Mouse (Mus musculus): ENCODE measurements around the gene Cdk18. TPM values are rescaled to one million over a fixed set of nuclear protein-coding genes. Genes with fewer than 3 reads are reported as not detected.
"Not testable (repeated sequence)": the region's sequence is repeated elsewhere in the genome, so short reads cannot be mapped to it uniquely, and the experiment has no call there.

Gene Cdk18
- total RNA-seq (2014; fragmentation: Nextera tagmentation) = 0.42 TPM in 1 of 2 replicates, not detected in the other
- 0.46 TPM in 1 of 2 replicates, not detected in the other for total RNA-seq (2017)

DNA sequence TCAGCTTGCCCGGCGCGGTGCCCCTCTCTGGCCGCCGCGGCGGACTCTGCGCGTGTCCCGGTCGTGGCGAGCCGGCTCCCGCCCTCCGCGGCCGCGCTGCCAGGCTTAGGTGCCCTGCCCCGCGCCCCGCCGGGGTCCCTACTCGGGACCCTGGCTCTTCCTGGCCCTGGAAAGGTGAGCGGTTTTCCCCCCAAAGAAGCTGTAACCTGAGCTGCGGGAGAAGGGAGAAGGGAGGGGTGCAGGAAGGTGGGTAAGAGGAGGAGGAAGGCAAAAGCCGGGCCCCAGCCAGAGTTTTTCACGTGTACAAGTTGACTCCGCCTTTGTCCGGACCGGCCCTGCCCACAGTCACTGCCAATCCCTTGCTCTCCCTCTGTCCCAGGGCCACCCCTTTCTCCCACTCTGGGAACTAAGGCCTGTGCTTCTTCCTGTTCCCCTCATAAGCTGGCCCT lies at the start of gene Cdk18:
Gene Cdk18, minus strand, starts transcription at position 269 of the 449 bp plus-strand sequence.
- ATAC-seq (replicated peaks; ENCODE audit: low FRiP score, low TSS enrichment, poor library complexity, severe bottlenecking) = 0 out of 2 replicates have a peak, but pooled peaks have one; percentile 40

DNA sequence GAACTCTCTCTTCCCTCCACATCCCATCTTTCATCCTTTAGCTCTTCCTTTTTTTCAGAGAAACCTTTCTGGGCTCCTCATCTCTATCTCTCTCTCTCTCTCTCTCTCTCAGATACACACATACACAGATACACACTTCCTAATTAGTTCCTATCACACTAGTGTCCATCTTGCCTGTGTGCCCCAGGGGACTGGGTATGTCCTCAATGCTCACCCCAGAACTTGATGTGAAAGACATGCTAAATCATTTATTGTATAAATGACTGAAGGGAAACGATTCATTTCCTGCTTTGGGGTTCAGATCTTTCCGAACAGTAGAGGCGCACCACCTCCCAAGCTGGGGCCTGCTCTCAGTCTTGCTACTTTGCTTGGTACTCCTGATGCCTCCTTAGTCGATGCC lies 49.7 kb upstream of the Cdk18 start:
- ATAC-seq (replicated peaks; ENCODE audit: low FRiP score, low TSS enrichment, poor library complexity, severe bottlenecking) = no peak

GRCm38 (mm10) chr1:132188442-132189066 lies 49.1 kb upstream of the Cdk18 start:
- ATAC-seq (replicated peaks; ENCODE audit: low FRiP score, low TSS enrichment, poor library complexity, severe bottlenecking) = no peak

GRCm38 (mm10) chr1:132186303-132186702 lies 46.8 kb upstream of the Cdk18 start:
- ATAC-seq (replicated peaks; ENCODE audit: low FRiP score, low TSS enrichment, poor library complexity, severe bottlenecking) = 0 out of 2 replicates have a peak, but pooled peaks have one; percentile 47

DNA sequence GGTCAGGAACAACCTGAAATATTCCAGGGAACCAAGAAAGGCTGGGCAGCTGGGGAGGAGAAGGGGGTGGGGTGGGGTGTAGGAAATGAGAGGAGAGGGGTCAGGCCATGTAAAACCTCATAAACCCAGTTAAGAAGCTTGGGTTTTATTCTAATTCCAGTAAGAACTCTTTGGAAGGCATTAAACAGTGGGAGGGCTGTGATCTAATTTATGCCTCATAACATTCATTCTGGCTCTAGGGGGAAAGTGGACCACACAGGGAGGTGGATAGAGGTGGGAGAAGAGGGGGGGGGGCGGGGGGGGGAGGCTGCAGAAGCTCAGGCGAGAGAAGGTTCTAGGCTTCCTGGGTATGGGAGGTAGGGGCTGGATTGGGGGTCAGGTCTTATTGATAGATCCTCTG lies 32.1 kb upstream of the Cdk18 start:
- no peak for ATAC-seq (replicated peaks; ENCODE audit: low FRiP score, low TSS enrichment, poor library complexity, severe bottlenecking)

DNA sequence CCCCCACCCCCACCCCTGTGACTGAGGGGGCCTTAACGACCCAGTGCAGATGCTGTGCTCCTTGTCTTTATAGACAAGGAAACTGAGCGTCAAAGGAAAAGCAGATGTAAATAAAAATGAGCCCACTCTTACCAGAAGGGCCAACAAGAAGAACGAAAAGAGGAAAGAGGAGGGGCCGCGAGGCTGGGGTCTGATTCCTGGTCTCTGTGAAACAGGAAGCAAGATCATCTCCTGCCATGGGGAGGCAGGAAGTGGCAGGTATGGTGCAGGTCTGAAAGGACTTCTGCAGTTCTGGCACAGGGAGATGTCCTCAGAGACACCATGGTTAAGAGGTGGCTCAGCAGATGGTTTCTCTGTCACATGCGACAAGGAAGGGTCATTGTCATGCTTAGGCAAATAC lies 31.2 kb upstream of the Cdk18 start:
- ATAC-seq (replicated peaks; ENCODE audit: low FRiP score, low TSS enrichment, poor library complexity, severe bottlenecking) = no peak

- peak; percentile 66 for ATAC-seq (replicated peaks; ENCODE audit: low FRiP score, low TSS enrichment, poor library complexity, severe bottlenecking)
Measured at GRCm38 (mm10) chr1:132168115-132168767, 28.8 kb upstream of the Cdk18 start.

- ATAC-seq (replicated peaks; ENCODE audit: low FRiP score, low TSS enrichment, poor library complexity, severe bottlenecking) = peak; percentile 54; the same call in 1 of the 2 replicates
Measured at GRCm38 (mm10) chr1:132165859-132166258, 26.4 kb upstream of the Cdk18 start.

DNA sequence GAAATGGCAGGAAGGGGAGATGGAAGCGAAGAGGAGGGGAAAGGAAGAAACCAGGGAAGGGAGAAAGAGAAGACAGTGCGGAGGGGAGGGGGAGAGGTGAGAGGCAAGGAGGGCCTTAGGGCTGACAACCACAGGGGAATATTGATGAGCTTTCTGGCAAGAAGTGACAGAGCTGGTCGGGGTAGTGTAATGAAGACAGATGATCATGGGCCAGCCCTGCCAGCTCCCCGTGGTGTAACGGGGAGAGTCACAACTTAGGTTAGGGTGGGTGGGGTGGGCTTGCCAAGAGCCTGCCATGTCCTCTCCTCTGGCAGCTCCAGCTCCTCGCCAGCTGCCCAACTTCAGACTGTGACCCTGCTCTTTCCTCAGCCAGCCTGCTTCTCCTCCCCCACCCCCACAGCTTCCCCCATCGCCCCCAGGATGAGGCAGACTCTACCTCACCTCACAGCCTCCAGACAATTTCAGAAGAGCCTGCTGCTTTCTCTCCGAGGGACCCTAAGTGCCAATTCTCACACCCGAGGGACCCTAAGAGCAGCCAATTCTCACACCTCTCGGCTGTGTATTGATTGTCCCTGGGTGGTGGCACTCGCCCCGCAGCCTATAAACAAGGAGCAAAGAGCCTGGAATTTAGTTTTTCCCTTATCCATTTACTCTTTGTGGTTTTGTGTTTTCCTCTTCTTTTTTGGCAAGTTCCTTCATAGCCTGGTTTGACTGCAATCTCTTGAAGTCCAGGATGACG lies 25.5 kb upstream of the Cdk18 start:
- ATAC-seq (replicated peaks; ENCODE audit: low FRiP score, low TSS enrichment, poor library complexity, severe bottlenecking) = no peak

DNA sequence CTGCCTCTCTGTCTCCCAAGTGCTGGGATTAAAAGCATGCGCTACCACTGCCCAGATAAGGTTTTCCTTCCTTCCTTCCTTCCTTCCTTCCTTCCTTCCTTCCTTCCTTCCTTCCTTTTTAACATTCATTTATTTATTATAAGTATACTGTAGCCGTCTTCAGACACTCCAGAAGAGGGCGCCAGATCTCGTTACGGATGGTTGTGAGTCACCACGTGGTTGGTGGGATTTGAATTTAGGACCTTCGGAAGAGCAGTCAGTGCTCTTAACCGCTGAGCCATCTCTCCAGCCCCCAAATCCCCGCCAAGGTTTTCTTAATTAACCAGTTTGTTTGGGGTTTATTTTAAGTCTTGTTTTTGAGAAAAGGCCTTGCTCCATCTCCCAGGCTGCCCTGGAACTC lies 23.1 kb upstream of the Cdk18 start:
- not testable (repeated sequence) for ATAC-seq (replicated peaks; ENCODE audit: low FRiP score, low TSS enrichment, poor library complexity, severe bottlenecking)

- ATAC-seq (replicated peaks; ENCODE audit: low FRiP score, low TSS enrichment, poor library complexity, severe bottlenecking) = no peak
Measured at GRCm38 (mm10) chr1:132161211-132161880, 21.9 kb upstream of the Cdk18 start.

DNA sequence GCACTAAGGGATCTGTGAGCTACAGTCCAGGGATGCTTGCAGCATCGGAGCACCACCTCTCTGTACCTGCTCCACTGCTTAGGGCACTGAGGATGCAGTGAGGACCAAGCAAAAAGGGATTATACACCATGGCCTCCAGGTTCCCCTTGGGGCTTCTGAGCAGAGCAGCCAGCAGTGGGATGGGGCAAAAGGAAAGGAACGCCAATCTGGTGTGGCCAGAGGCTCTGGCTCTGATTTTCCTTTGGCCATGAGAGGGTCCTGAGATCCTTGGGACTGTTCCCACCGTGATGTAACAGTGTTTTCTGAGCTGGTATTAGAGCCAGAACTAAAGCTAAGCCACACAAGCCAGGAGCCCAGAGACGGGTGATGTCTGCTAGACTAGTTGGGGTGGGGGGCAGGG lies 20.2 kb upstream of the Cdk18 start:
- no peak for ATAC-seq (replicated peaks; ENCODE audit: low FRiP score, low TSS enrichment, poor library complexity, severe bottlenecking)

GRCm38 (mm10) chr1:132158741-132159140 lies 19.3 kb upstream of the Cdk18 start:
- no peak for ATAC-seq (replicated peaks; ENCODE audit: low FRiP score, low TSS enrichment, poor library complexity, severe bottlenecking)

GRCm38 (mm10) chr1:132157808-132158207 lies 18.3 kb upstream of the Cdk18 start:
- no peak for ATAC-seq (replicated peaks; ENCODE audit: low FRiP score, low TSS enrichment, poor library complexity, severe bottlenecking)

DNA sequence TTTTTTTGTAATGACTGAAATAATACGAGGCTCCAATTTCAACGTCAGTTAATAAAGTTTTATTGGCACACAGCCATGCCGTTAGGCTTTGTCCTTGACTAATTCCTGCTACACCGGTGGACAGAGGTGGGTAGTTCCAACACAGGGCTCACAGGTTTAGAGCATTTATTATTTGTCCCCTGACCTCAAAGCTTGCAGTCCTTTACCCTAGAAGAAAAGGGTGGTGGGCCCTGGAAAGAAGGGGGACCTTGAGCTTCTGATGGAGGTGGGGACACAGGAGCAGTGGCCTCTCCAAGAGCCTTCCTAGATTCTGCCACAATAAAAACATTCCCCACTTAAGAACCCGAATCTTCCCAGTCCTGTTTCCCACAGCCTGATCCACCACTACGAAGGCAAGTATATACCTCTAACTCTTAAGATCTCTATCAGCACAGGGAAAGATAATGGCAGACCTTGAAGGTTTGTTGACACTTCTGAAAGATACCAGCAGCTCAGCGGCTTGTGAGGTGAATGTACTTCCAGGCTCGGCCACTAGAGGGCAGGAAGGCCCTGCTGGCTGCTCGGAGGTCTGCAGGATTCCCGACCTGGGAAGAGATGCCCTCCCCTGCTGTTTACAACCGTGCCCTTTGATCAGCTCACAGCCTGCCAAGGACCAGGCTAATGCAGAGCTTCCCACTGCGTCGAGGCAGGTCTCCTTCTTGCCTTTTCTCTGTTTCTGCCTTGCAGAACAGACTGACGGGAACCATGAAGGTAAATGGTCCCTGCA lies 17.7 kb upstream of the Cdk18 start:
- ATAC-seq (replicated peaks; ENCODE audit: low FRiP score, low TSS enrichment, poor library complexity, severe bottlenecking) = peak; percentile 80

GRCm38 (mm10) chr1:132155737-132156136 lies 16.3 kb upstream of the Cdk18 start:
- ATAC-seq (replicated peaks; ENCODE audit: low FRiP score, low TSS enrichment, poor library complexity, severe bottlenecking) = peak; percentile 79

DNA sequence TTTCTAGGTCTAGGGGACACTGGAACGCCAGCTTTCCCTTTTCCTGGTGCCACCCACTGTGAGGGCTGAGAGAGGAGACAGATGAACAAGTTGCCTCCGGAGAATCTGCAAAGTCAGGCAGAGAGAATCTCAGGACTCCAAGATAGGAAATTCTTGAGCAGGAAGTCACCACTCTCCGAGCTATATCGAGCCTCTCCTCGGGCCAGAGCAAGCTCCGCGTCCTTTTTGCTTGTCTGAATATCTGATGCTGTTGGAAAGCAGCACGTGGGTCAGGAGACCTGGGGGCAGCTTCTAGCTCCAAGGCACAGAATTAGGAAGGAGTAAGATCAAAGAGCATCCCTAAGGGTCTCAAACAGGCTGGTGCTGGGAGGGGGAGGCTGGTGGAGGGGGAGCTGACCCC lies 14.2 kb upstream of the Cdk18 start:
- no peak for ATAC-seq (replicated peaks; ENCODE audit: low FRiP score, low TSS enrichment, poor library complexity, severe bottlenecking)

GRCm38 (mm10) chr1:132153086-132153690 lies 13.7 kb upstream of the Cdk18 start:
- no peak for ATAC-seq (replicated peaks; ENCODE audit: low FRiP score, low TSS enrichment, poor library complexity, severe bottlenecking)

- no peak for ATAC-seq (replicated peaks; ENCODE audit: low FRiP score, low TSS enrichment, poor library complexity, severe bottlenecking)
Measured at GRCm38 (mm10) chr1:132151908-132152307, 12.4 kb upstream of the Cdk18 start.

Measured in megakaryocyte-erythroid progenitor cell, adult 5-6 weeks (primary cell).